Mouse (Mus musculus): Measurements from ENCODE around the gene Rad51.

- TF ChIP-seq CTCF (IDR thresholded peaks at IDR 0.05; ENCODE audit: borderline replicate concordance, control insufficient read depth, extremely low read depth, insufficient read depth, low read length, poor library complexity) (no peak), POLR2A (IDR thresholded peaks at IDR 0.05; ENCODE audit: control insufficient read depth, extremely low read depth, insufficient read depth, low read length, poor library complexity) (no peak)
Observed at GRCm38 (mm10) chr2:119108554-119108953, 4.0 kb upstream of the Rad51 start.

Data from thymus, adult 2 months (tissue).